Mouse (Mus musculus) heart, embryonic 15.5 days (tissue): ENCODE measurements around the gene P2ry2. TPM values are rescaled to one million over a fixed set of nuclear protein-coding genes. Genes with fewer than 3 reads are reported as not detected.

Experiments
- ATAC-seq: fragments of 200-750 bp; cut with Nextera tagmentation; replicated peaks from 2 replicates; pipeline ENCODE4 v1.8.0; 2017; ENCODE audit warnings: low read depth, moderate TSS enrichment; ENCODE audit not compliant: insufficient number of reproducible peaks, insufficient read depth, low FRiP score
- H3K27ac ChIP-seq: fragments of 300-500 bp; sonication (generic); 2 replicates; pipeline ENCODE4 v1.5.1; 2015; ENCODE audit warnings: mild to moderate bottlenecking, inconsistent platforms
- H3K27me3 ChIP-seq: fragments of 300-500 bp; sonication (generic); 2 replicates; pipeline ENCODE4 v1.6.1; 2015; ENCODE audit warnings: inconsistent platforms
- H3K36me3 ChIP-seq: fragments of 300-500 bp; sonication (generic); 2 replicates; pipeline ENCODE4 v1.6.1; 2015; ENCODE audit warnings: mild to moderate bottlenecking, inconsistent platforms
- H3K4me1 ChIP-seq: fragments of 300-500 bp; sonication (generic); replicated peaks from 2 replicates; pipeline ENCODE4 v1.6.1; 2015; ENCODE audit warnings: inconsistent platforms
- H3K4me2 ChIP-seq: fragments of 300-500 bp; sonication (generic); 2 replicates; pipeline ENCODE4 v1.6.1; 2015; ENCODE audit warnings: inconsistent platforms, mild to moderate bottlenecking, moderate library complexity
- H3K4me3 ChIP-seq: fragments of 300-500 bp; sonication (generic); 2 replicates; pipeline ENCODE4 v1.5.1; 2015; ENCODE audit warnings: mild to moderate bottlenecking, inconsistent platforms
- H3K9ac ChIP-seq: fragments of 300-500 bp; sonication (generic); 2 replicates; pipeline ENCODE4 v1.6.1; 2015; ENCODE audit warnings: mild to moderate bottlenecking, inconsistent platforms
- H3K9me3 ChIP-seq: fragments of 300-500 bp; sonication (generic); replicated peaks from 2 replicates; pipeline ENCODE4 v1.6.1; 2016; ENCODE audit warnings: inconsistent platforms
- WGBS: fragments of 180-500 bp; shearing (Covaris S2); methylation state at CpG from one replicate; pipeline ENCODE4 v1.1.7; 2015; ENCODE audit warnings: mixed read lengths; 5-methylcytosine and 5-hydroxymethylcytosine counted together
- polyA plus RNA-seq: library from polyadenylated mRNA; unstranded; fragments of >200 nt; fragmentation: Nextera tagmentation; extraction: Ambion mirVana; gene quantifications from 2 replicates; pipeline ENCODE4 v1.2.1, GENCODE M21; 2015

P2ry2 gene
- 2.2 and 3.5 TPM in 2 replicates for polyA plus RNA-seq

GRCm38 (mm10) chr7:101012541-101012940, at the start of gene P2ry2:
P2ry2 (minus strand) TSS chr7:101012866.
- 77% methylated on average over 4 of the region's 4 CpGs for WGBS
- H3K36me3 ChIP-seq = no peaks in the 10 kb centered on the region
- H3K9ac ChIP-seq = peak within 1 kb of the TSS; percentile 56
- H3K27ac ChIP-seq = no peak within 1 kb of the TSS
- no peaks in the 10 kb centered on the region for H3K9me3 ChIP-seq
- H3K4me1 ChIP-seq = peaks cover 16% of the 10 kb centered on the region
- peaks cover 30% of the 10 kb centered on the region for H3K27me3 ChIP-seq
- H3K4me3 ChIP-seq = peak within 1 kb of the TSS; percentile 57
- H3K4me2 ChIP-seq = peak within 1 kb of the TSS; percentile 92
- no peak for ATAC-seq

GRCm38 (mm10) chr7:101062246-101062645, 49.6 kb upstream of the P2ry2 start:
- WGBS = 76% methylated on average over 6 of the region's 6 CpGs
- H3K27me3 ChIP-seq = no peaks in the 10 kb centered on the region
- H3K27ac ChIP-seq = no peak overlapping the region
- ATAC-seq = no peak
- no peak overlapping the region for H3K4me3 ChIP-seq
- H3K9me3 ChIP-seq = no peaks in the 10 kb centered on the region
- no peaks in the 10 kb centered on the region for H3K36me3 ChIP-seq
- H3K4me2 ChIP-seq = no peak overlapping the region
- no peak overlapping the region for H3K9ac ChIP-seq
- H3K4me1 ChIP-seq = 0 out of 2 replicates have a peak, but pooled peaks cover 3% of the 10 kb centered on the region

- Histone ChIP-seq H3K4me3 (0 out of 2 replicates have a peak overlapping the region, but pooled peaks have one; percentile 4), H3K27ac (no peak overlapping the region), H3K4me2 (peak overlapping the region; percentile 49), H3K36me3 (no peaks in the 10 kb centered on the region), H3K4me1 (0 out of 2 replicates have a peak, but pooled peaks cover 3% of the 10 kb centered on the region), H3K9ac (no peak overlapping the region), H3K27me3 (no peaks in the 10 kb centered on the region), H3K9me3 (no peaks in the 10 kb centered on the region)
- no peak for ATAC-seq
- WGBS = 6% methylated on average over 17 of the region's 17 CpGs
Measured at GRCm38 (mm10) chr7:101061381-101061780, 48.7 kb upstream of the P2ry2 start.

GRCm38 (mm10) chr7:101060476-101060875, 47.8 kb upstream of the P2ry2 start:
- ATAC-seq = no peak
- Histone ChIP-seq H3K9me3 (no peaks in the 10 kb centered on the region), H3K4me2 (no peak overlapping the region), H3K36me3 (no peaks in the 10 kb centered on the region), H3K4me3 (no peak overlapping the region), H3K9ac (no peak overlapping the region), H3K27me3 (no peaks in the 10 kb centered on the region), H3K27ac (no peak overlapping the region), H3K4me1 (0 out of 2 replicates have a peak, but pooled peaks cover 3% of the 10 kb centered on the region)
- 62% methylated on average over 5 of the region's 5 CpGs for WGBS

- Histone ChIP-seq H3K9me3 (no peaks in the 10 kb centered on the region), H3K27ac (no peak overlapping the region), H3K9ac (no peak overlapping the region), H3K4me2 (no peak overlapping the region), H3K27me3 (no peaks in the 10 kb centered on the region), H3K4me1 (0 out of 2 replicates have a peak, but pooled peaks cover 3% of the 10 kb centered on the region), H3K4me3 (no peak overlapping the region), H3K36me3 (no peaks in the 10 kb centered on the region)
- WGBS = 87% methylated on average over 5 of the region's 5 CpGs
- no peak for ATAC-seq
Measured at GRCm38 (mm10) chr7:101059188-101059587, 46.5 kb upstream of the P2ry2 start.

- H3K27ac ChIP-seq = no peak overlapping the region
- no peaks in the 10 kb centered on the region for H3K27me3 ChIP-seq
- H3K4me2 ChIP-seq = no peak overlapping the region
- 69% methylated on average over 4 of the region's 4 CpGs for WGBS
- ATAC-seq = no peak
- H3K4me1 ChIP-seq = 0 out of 2 replicates have a peak, but pooled peaks cover 3% of the 10 kb centered on the region
- H3K9ac ChIP-seq = no peak overlapping the region
- H3K9me3 ChIP-seq = no peaks in the 10 kb centered on the region
- no peaks in the 10 kb centered on the region for H3K36me3 ChIP-seq
- no peak overlapping the region for H3K4me3 ChIP-seq
Measured at GRCm38 (mm10) chr7:101057309-101057708, 44.6 kb upstream of the P2ry2 start.

GRCm38 (mm10) chr7:101053136-101053535, 40.5 kb upstream of the P2ry2 start:
- H3K4me1 ChIP-seq = peaks cover 18% of the 10 kb centered on the region
- H3K36me3 ChIP-seq = no peaks in the 10 kb centered on the region
- H3K4me3 ChIP-seq = no peak overlapping the region
- no peak overlapping the region for H3K9ac ChIP-seq
- no peak overlapping the region for H3K4me2 ChIP-seq
- no peaks in the 10 kb centered on the region for H3K27me3 ChIP-seq
- H3K27ac ChIP-seq = no peak overlapping the region
- H3K9me3 ChIP-seq = no peaks in the 10 kb centered on the region
- 52% methylated on average over 2 of the region's 2 CpGs for WGBS
- no peak for ATAC-seq

- no peaks in the 10 kb centered on the region for H3K9me3 ChIP-seq
- peaks cover 18% of the 10 kb centered on the region for H3K4me1 ChIP-seq
- H3K4me3 ChIP-seq = no peak overlapping the region
- no peak overlapping the region for H3K4me2 ChIP-seq
- peak; percentile 71 for ATAC-seq
- peak overlapping the region; percentile 58 for H3K27ac ChIP-seq
- WGBS = 13% methylated on average over 11 of the region's 11 CpGs
- H3K36me3 ChIP-seq = no peaks in the 10 kb centered on the region
- no peak overlapping the region for H3K9ac ChIP-seq
- H3K27me3 ChIP-seq = no peaks in the 10 kb centered on the region
Measured at GRCm38 (mm10) chr7:101051551-101052221, 39.0 kb upstream of the P2ry2 start.

- H3K4me1 ChIP-seq = peaks cover 18% of the 10 kb centered on the region
- ATAC-seq = 0 out of 2 replicates have a peak, but pooled peaks have one; percentile 21
- no peaks in the 10 kb centered on the region for H3K36me3 ChIP-seq
- no peak overlapping the region for H3K4me3 ChIP-seq
- WGBS = 63% methylated on average over 13 of the region's 13 CpGs
- no peaks in the 10 kb centered on the region for H3K9me3 ChIP-seq
- H3K4me2 ChIP-seq = no peak overlapping the region
- no peak overlapping the region for H3K9ac ChIP-seq
- no peaks in the 10 kb centered on the region for H3K27me3 ChIP-seq
- H3K27ac ChIP-seq = peak overlapping the region; percentile 58
Measured at GRCm38 (mm10) chr7:101050724-101051550, 38.3 kb upstream of the P2ry2 start.

- Histone ChIP-seq H3K27ac (no peak overlapping the region), H3K9me3 (no peaks in the 10 kb centered on the region), H3K4me2 (no peak overlapping the region), H3K4me3 (no peak overlapping the region), H3K4me1 (peaks cover 22% of the 10 kb centered on the region), H3K9ac (no peak overlapping the region), H3K36me3 (no peaks in the 10 kb centered on the region), H3K27me3 (no peaks in the 10 kb centered on the region)
- no peak for ATAC-seq
- 56% methylated on average over 7 of the region's 7 CpGs for WGBS
Measured at GRCm38 (mm10) chr7:101049326-101050087, 36.8 kb upstream of the P2ry2 start.

GRCm38 (mm10) chr7:101048247-101048646, 35.6 kb upstream of the P2ry2 start:
- H3K4me2 ChIP-seq = no peak overlapping the region
- 75% methylated on average over 5 of the region's 5 CpGs for WGBS
- no peak overlapping the region for H3K4me3 ChIP-seq
- H3K36me3 ChIP-seq = no peaks in the 10 kb centered on the region
- no peak overlapping the region for H3K27ac ChIP-seq
- no peaks in the 10 kb centered on the region for H3K9me3 ChIP-seq
- H3K9ac ChIP-seq = no peak overlapping the region
- no peak for ATAC-seq
- H3K27me3 ChIP-seq = no peaks in the 10 kb centered on the region
- H3K4me1 ChIP-seq = peaks cover 27% of the 10 kb centered on the region
